Mouse (Mus musculus) C2C12 (cell line): Measurements from ENCODE around the gene Pex19.

Experiments
- CEBPB ChIP-seq: IDR thresholded peaks from one replicate; pipeline ENCODE4 v1.6.1; 2011; ENCODE audit warnings: low read depth, mild to moderate bottlenecking, control low read depth, moderate library complexity
- CTCF ChIP-seq: IDR thresholded peaks from one replicate; pipeline ENCODE4 v1.5.1; 2011; ENCODE audit not compliant: control insufficient read depth, insufficient read depth, insufficient read length
- USF1 ChIP-seq: IDR thresholded peaks from one replicate; pipeline ENCODE4 v1.6.1; 2011; ENCODE audit warnings: low read depth, mild to moderate bottlenecking, control low read depth, moderate library complexity

GRCm38 (mm10) chr1:172169809-172170208, 43.3 kb downstream of the Pex19 start:
- TF ChIP-seq USF1 (no peak), CTCF (no peak), CEBPB (no peak)
